Mouse (Mus musculus): Measurements from ENCODE around the gene Olfr1054. TPM values are rescaled to one million over a fixed set of nuclear protein-coding genes. Genes with fewer than 3 reads are reported as not detected.

Gene Olfr1054
- polyA plus RNA-seq, 1 experiment from 2014 or later, result not detected

Other genes starting within 250 kb of the Olfr1054 start
- gene Olfr1037, start 248.0 kb downstream of the Olfr1054 start, polyA plus RNA-seq (2015; fragmentation: Nextera tagmentation; extraction: Ambion mirVana), result not detected in 2 replicates
- gene Olfr1039, start 199.5 kb downstream of the Olfr1054 start, polyA plus RNA-seq (2015; fragmentation: Nextera tagmentation; extraction: Ambion mirVana), result not detected in 2 replicates
- not detected in 2 replicates for gene Olfr1040, start 188.7 kb downstream of the Olfr1054 start, polyA plus RNA-seq (2015; fragmentation: Nextera tagmentation; extraction: Ambion mirVana)
- gene Olfr1042, start 173.6 kb downstream of the Olfr1054 start, polyA plus RNA-seq (2015; fragmentation: Nextera tagmentation; extraction: Ambion mirVana), result not detected in 2 replicates
- not detected in 2 replicates for gene Olfr1043, start 167.9 kb downstream of the Olfr1054 start, polyA plus RNA-seq (2015; fragmentation: Nextera tagmentation; extraction: Ambion mirVana)
- gene Olfr1044, start 157.6 kb downstream of the Olfr1054 start, polyA plus RNA-seq (2015; fragmentation: Nextera tagmentation; extraction: Ambion mirVana), result not detected in 2 replicates
- gene Olfr52, start 149.8 kb downstream of the Olfr1054 start, polyA plus RNA-seq (2015; fragmentation: Nextera tagmentation; extraction: Ambion mirVana), result not detected in 2 replicates
- not detected in 2 replicates for gene Olfr1045, start 132.4 kb downstream of the Olfr1054 start, polyA plus RNA-seq (2015; fragmentation: Nextera tagmentation; extraction: Ambion mirVana)
- not detected in 2 replicates for gene Olfr1046, start 116.1 kb downstream of the Olfr1054 start, polyA plus RNA-seq (2015; fragmentation: Nextera tagmentation; extraction: Ambion mirVana)
- gene Olfr1047, start 104.0 kb downstream of the Olfr1054 start, polyA plus RNA-seq (2015; fragmentation: Nextera tagmentation; extraction: Ambion mirVana), result not detected in 2 replicates
- not detected in 2 replicates for gene Olfr1048, start 95.1 kb downstream of the Olfr1054 start, polyA plus RNA-seq (2015; fragmentation: Nextera tagmentation; extraction: Ambion mirVana)
- not detected in 2 replicates for gene Olfr1049, start 77.1 kb downstream of the Olfr1054 start, polyA plus RNA-seq (2015; fragmentation: Nextera tagmentation; extraction: Ambion mirVana)
- gene Olfr1051, start 56.3 kb downstream of the Olfr1054 start, polyA plus RNA-seq (2015; fragmentation: Nextera tagmentation; extraction: Ambion mirVana), result not detected in 2 replicates
- not detected in 2 replicates for gene Olfr1052, start 43.0 kb downstream of the Olfr1054 start, polyA plus RNA-seq (2015; fragmentation: Nextera tagmentation; extraction: Ambion mirVana)
- not detected in 2 replicates for gene Olfr1053, start 20.1 kb downstream of the Olfr1054 start, polyA plus RNA-seq (2015; fragmentation: Nextera tagmentation; extraction: Ambion mirVana)
- not detected in 2 replicates for gene Olfr1055, start 14.9 kb upstream of the Olfr1054 start, polyA plus RNA-seq (2015; fragmentation: Nextera tagmentation; extraction: Ambion mirVana)
- gene Olfr1056, start 27.0 kb upstream of the Olfr1054 start, polyA plus RNA-seq (2015; fragmentation: Nextera tagmentation; extraction: Ambion mirVana), result not detected in 2 replicates
- not detected in 2 replicates for gene Olfr1057, start 43.0 kb upstream of the Olfr1054 start, polyA plus RNA-seq (2015; fragmentation: Nextera tagmentation; extraction: Ambion mirVana)
- not detected in 2 replicates for gene Olfr1058, start 53.1 kb upstream of the Olfr1054 start, polyA plus RNA-seq (2015; fragmentation: Nextera tagmentation; extraction: Ambion mirVana)
- not detected in 2 replicates for gene Olfr1061, start 78.6 kb upstream of the Olfr1054 start, polyA plus RNA-seq (2015; fragmentation: Nextera tagmentation; extraction: Ambion mirVana)
- not detected in 2 replicates for gene Olfr1062, start 91.3 kb upstream of the Olfr1054 start, polyA plus RNA-seq (2015; fragmentation: Nextera tagmentation; extraction: Ambion mirVana)
- not detected in 2 replicates for gene Olfr1065, start 115.2 kb upstream of the Olfr1054 start, polyA plus RNA-seq (2015; fragmentation: Nextera tagmentation; extraction: Ambion mirVana)
- gene Olfr1066, start 120.8 kb upstream of the Olfr1054 start, polyA plus RNA-seq (2015; fragmentation: Nextera tagmentation; extraction: Ambion mirVana), result not detected in 2 replicates
- not detected in 2 replicates for gene Olfr228, start 152.0 kb upstream of the Olfr1054 start, polyA plus RNA-seq (2015; fragmentation: Nextera tagmentation; extraction: Ambion mirVana)
- gene Olfr1076, start 173.0 kb upstream of the Olfr1054 start, polyA plus RNA-seq (2015; fragmentation: Nextera tagmentation; extraction: Ambion mirVana), result not detected in 2 replicates
- gene Olfr1079, start 207.0 kb upstream of the Olfr1054 start, polyA plus RNA-seq (2015; fragmentation: Nextera tagmentation; extraction: Ambion mirVana), result not detected in 2 replicates
- not detected in 2 replicates for gene Olfr1080, start 222.8 kb upstream of the Olfr1054 start, polyA plus RNA-seq (2015; fragmentation: Nextera tagmentation; extraction: Ambion mirVana)